Mouse (Mus musculus): Measurements from ENCODE around the gene Gse1. TPM values are rescaled to one million over a fixed set of nuclear protein-coding genes. Genes with fewer than 3 reads are reported as not detected.

Gene Gse1
- polyA plus RNA-seq, 1 experiment from 2014 or later = 10.6 TPM

DNA sequence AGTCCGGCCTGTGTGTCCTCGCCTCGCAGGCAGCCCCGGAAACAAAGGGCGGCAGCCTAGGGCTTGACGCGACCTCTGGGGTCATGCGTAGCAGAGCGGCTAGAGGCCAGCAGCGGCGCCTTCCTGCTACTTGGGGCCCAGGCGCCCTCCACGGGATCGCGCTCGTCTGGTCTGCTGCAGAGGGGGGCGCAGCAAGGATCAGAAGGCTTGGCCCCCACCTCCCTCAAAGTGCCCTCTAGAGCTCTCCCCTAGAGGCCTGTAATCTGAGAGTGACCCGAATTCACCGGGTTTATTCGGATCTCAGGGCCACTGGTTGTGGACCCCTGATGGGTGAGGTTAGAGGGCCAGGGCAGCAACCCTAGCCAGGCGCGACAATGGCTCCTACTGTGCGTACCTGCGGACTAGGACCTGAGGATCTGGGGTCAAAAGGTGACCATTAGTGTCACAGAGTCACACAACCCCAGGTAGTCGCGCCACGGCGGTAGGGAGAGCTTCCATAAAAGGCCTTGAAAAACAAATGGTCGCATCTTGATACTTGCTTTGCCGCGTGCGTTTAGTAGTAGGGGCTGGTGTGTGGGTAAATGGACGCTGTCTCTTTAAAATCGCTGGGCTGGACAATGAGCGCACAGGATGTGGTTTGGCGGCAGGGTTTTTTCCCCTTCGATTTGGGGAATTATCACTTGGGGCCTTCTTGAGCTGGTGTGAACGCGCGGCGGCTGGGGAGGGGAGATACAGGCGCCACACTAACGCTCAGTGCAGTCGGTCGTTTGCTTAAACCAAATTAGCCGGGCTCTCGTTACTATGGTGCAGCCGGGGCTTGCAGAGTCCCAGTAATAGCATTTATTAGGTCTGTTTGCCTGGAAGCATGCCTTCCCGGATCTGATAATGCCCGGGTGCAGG, 258.5 kb downstream of the Gse1 start:
- H3K27me3 ChIP-seq = peaks cover 25% of the 10 kb centered on the region
- 0 out of 2 replicates have a peak, but pooled peaks have one; percentile 1 for ATAC-seq (ENCODE audit: insufficient number of reproducible peaks, insufficient read depth, low FRiP score, low TSS enrichment)

DNA sequence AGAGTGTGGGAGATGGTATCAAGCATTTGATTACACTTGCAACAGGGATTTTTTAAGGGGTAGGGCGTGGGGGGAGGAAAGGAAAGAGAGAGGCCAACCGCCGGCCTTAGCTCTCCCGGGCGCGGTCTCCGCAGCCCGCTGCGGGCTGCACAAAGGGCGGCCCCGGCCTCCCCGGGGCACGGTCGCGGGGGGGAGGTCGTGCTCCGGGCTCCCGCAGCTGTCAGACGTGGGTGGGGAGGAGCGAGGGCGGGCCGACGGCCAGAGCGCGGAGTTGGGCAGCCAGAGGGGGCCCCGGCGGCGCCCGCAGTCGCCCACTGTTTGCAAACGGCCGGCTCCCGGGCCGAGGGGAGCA, 259.1 kb downstream of the Gse1 start:
- H3K4me2 ChIP-seq (replicated peaks) = peak overlapping the region; percentile 98
- peaks cover 66% of the 10 kb centered on the region for H3K4me1 ChIP-seq
- no peaks in the 10 kb centered on the region for H3K9me3 ChIP-seq
- peak overlapping the region; percentile 91 for H3K27ac ChIP-seq
- no peak for ATAC-seq (ENCODE audit: insufficient number of reproducible peaks, insufficient read depth, low FRiP score, low TSS enrichment)
- peaks cover 25% of the 10 kb centered on the region for H3K27me3 ChIP-seq
- no peaks in the 10 kb centered on the region for H3K36me3 ChIP-seq
- WGBS = under 1% methylated on average over 34 of the region's 34 CpGs
- H3K4me3 ChIP-seq = peak overlapping the region; percentile 70
- H3K9ac ChIP-seq = peak overlapping the region; percentile 59

More for the DNA sequence above, 258.5 kb downstream of the Gse1 start:
- Histone ChIP-seq H3K9me3 (no peaks in the 10 kb centered on the region), H3K27ac (peak overlapping the region; percentile 91), H3K4me1 (peaks cover 61% of the 10 kb centered on the region), H3K36me3 (no peaks in the 10 kb centered on the region), H3K9ac (peak overlapping the region; percentile 59), H3K4me3 (peak overlapping the region; percentile 70), H3K4me2 (replicated peaks) (peak overlapping the region; percentile 98)
- WGBS = 2% methylated on average over 50 of the region's 50 CpGs

DNA sequence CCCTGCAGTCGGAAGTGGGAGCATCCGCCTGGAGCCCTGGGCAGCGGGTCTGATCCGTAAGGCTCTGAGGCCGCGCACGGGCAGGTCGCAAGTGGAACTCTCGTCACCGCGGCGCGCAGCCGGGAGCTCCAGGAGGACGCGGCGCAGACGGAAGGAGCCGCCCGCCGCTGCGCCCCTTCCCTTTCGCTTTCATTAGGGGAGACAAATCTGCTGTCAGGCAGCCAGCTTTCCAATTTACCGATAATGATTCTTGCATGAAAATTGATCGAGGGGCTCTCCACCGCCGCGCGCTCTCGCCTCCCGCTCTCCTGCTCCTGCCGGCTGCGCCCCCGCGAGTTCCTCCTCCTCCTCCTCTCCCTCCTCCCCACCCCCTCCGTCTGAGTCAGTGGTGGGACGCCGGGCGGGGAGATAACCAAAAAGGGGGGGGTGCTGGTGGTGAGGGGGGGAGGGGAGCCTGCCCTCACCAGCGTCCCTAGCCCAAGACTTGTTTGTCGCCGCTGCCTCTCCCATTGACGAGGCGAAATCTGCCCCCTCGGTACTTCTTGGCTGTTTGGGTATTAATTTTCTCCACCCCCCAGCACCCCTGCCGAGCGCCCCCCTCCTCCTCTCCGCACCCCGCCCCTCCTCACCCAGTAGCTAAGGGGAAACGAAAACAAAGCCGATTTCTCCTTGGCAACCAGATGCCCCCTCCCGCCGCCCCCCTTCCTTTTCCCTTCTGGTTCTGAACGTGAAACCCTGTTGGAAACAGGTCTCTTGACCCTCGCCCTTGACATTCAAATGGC, 259.7 kb downstream of the Gse1 start:
- peak overlapping the region; percentile 70 for H3K4me3 ChIP-seq
- H3K27me3 ChIP-seq = peaks cover 25% of the 10 kb centered on the region
- H3K9ac ChIP-seq = peak overlapping the region; percentile 59
- no peaks in the 10 kb centered on the region for H3K36me3 ChIP-seq
- no peaks in the 10 kb centered on the region for H3K9me3 ChIP-seq
- H3K27ac ChIP-seq = peak overlapping the region; percentile 91
- peak overlapping the region; percentile 98 for H3K4me2 ChIP-seq (replicated peaks)
- peaks cover 72% of the 10 kb centered on the region for H3K4me1 ChIP-seq
- peak; percentile 1; the same call in 1 of the 2 replicates for ATAC-seq (ENCODE audit: insufficient number of reproducible peaks, insufficient read depth, low FRiP score, low TSS enrichment)
- WGBS = 1% methylated on average over 54 of the region's 55 CpGs

DNA sequence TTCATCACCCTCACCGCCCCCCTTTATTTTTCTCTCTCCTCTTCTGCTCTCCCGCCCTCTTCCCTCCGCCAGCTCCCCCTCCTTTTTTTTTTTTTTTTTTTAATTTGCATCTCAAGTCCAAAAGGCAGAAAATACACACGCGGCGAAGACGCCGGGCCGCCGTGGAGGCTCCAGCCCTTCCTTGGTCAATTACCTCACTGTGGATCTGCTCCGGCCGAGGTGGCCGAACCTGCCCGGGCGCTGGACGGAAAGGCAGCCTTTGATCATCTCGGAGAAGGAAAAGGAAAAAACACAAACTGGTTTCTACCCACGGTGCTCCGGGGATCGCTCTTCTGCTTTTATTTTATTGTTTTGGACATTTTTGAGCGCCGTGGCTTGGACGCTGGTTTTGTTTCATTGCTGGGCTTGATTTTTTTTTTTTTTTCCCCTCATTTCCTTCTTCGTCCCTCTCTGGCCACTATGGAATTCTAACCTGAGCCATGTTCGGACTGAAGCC, 260.4 kb downstream of the Gse1 start:
- Histone ChIP-seq H3K4me2 (replicated peaks) (peak overlapping the region; percentile 98), H3K4me1 (peaks cover 79% of the 10 kb centered on the region), H3K27me3 (peaks cover 25% of the 10 kb centered on the region), H3K36me3 (no peaks in the 10 kb centered on the region), H3K27ac (peak overlapping the region; percentile 91), H3K9ac (peak overlapping the region; percentile 59), H3K4me3 (peak overlapping the region; percentile 70), H3K9me3 (no peaks in the 10 kb centered on the region)
- ATAC-seq (ENCODE audit: insufficient number of reproducible peaks, insufficient read depth, low FRiP score, low TSS enrichment) = no peak
- WGBS = under 1% methylated on average over 25 of the region's 25 CpGs

DNA sequence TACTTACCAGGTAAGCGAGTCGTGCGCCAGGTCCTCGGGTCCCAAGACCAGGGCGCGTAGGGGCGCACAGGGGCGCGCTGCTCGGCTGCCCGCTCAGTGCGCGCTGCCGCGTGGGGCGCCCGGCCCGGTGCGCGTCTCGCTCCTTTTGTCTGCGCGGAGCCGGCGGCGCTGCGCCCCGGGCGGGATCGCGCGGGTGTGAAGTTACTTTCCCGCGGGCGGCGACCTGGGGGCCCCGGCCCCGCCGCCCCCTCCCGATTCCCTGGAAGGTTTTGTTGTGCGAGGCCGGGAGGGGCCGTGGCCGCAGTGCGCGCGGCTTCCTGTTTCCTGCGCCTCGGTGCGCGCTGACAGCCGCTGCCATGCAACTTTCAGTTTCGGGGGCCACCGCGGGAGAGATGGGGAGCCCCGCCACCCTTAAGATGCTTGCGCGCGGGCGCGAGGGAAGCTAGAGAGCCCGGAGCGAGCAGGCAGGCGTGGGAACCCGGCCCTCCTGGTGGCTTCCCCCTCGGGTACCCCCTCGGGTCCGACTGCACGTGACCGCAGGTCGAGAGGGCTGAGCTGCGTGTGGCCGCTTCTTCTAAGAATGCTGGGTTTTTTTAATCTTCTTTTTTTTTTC, 261.0 kb downstream of the Gse1 start:
- Histone ChIP-seq H3K36me3 (no peaks in the 10 kb centered on the region), H3K4me1 (peaks cover 81% of the 10 kb centered on the region), H3K27ac (peak overlapping the region; percentile 91), H3K27me3 (peaks cover 25% of the 10 kb centered on the region), H3K4me2 (replicated peaks) (peak overlapping the region; percentile 98), H3K9me3 (no peaks in the 10 kb centered on the region), H3K9ac (peak overlapping the region; percentile 59), H3K4me3 (peak overlapping the region; percentile 70)
- ATAC-seq (ENCODE audit: insufficient number of reproducible peaks, insufficient read depth, low FRiP score, low TSS enrichment) = no peak
- WGBS = under 1% methylated on average over 73 of the region's 73 CpGs

DNA sequence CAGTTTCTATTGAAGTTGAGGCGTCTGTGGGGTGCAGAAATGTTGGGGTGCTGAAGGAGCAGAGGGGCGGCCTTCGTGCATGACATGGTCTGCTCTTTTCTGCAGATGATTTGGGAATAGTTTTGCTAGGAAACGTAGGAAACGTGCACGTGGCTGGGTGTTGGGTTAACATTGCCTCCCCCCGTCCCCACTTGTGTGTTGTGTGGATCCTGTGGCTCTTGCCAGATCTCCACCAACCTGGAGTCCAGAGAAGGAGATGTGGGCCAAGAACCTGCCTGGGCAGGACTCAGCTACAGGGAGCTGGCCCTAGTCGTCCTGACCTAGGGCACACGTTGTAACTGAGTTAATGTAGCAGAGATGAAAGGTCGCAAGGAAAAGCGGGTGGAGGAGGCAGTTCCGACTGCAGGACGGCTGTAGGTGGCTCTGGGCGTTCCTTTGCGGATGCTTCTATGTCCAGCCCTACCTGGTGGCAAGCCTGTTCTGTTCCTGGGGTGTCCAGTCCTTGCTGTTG, 261.6 kb downstream of the Gse1 start:
- Histone ChIP-seq H3K4me1 (peaks cover 81% of the 10 kb centered on the region), H3K4me2 (replicated peaks) (peak overlapping the region; percentile 98), H3K4me3 (peak overlapping the region; percentile 70), H3K9ac (peak overlapping the region; percentile 59), H3K27ac (peak overlapping the region; percentile 91; the same call in 1 of the 2 replicates), H3K36me3 (no peaks in the 10 kb centered on the region), H3K9me3 (no peaks in the 10 kb centered on the region), H3K27me3 (peaks cover 24% of the 10 kb centered on the region)
- whole genome bisulfite sequencing = 6% methylated on average over 15 of the region's 15 CpGs
- no peak for ATAC-seq (ENCODE audit: insufficient number of reproducible peaks, insufficient read depth, low FRiP score, low TSS enrichment)

DNA sequence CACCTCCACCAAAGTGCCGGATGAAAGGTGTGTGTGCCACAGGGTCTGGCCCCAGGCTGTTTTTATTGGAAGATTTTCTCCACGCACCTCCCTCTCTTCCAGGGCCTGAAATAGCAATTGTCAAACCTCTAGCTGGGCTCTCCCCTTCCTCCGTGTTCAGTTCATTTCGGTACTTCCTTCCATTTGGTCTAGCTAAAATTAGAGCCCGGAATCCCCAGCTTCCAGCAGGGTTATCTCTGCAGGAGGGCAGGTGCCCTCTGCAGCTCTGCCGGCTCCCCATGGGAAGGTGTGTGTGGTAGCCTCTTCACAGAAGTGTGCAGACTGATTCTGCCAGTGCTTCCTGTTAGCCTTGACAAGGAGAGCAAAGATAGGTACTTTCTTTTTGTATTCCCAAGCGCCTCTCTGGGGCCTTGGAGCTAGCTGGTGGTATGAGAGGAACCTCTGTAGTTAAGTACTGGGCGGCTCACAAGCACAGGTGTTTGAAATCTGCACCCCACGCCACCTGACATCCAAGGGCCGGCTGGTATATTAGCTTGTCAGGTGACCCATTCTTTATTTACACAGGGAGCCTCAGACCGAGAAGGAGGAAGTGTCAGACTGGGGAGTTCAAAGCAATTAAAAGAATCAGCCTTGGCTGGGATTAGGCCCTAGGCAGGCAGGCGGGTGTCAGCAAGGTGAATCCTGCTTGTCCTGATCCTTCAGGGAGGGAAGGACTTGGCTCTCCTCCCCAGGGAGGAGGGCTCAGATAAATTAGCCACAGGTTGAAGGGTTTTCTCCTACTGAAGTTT, 262.3 kb downstream of the Gse1 start:
- Histone ChIP-seq H3K4me3 (peak overlapping the region; percentile 70), H3K9ac (peak overlapping the region; percentile 59), H3K36me3 (no peaks in the 10 kb centered on the region), H3K27ac (0 out of 2 replicates have a peak overlapping the region, but pooled peaks have one; percentile 91), H3K27me3 (peaks cover 19% of the 10 kb centered on the region), H3K4me2 (replicated peaks) (peak overlapping the region; percentile 98), H3K4me1 (peaks cover 81% of the 10 kb centered on the region), H3K9me3 (no peaks in the 10 kb centered on the region)
- no peak for ATAC-seq (ENCODE audit: insufficient number of reproducible peaks, insufficient read depth, low FRiP score, low TSS enrichment)
- 20% methylated on average over 12 of the region's 12 CpGs for WGBS

DNA sequence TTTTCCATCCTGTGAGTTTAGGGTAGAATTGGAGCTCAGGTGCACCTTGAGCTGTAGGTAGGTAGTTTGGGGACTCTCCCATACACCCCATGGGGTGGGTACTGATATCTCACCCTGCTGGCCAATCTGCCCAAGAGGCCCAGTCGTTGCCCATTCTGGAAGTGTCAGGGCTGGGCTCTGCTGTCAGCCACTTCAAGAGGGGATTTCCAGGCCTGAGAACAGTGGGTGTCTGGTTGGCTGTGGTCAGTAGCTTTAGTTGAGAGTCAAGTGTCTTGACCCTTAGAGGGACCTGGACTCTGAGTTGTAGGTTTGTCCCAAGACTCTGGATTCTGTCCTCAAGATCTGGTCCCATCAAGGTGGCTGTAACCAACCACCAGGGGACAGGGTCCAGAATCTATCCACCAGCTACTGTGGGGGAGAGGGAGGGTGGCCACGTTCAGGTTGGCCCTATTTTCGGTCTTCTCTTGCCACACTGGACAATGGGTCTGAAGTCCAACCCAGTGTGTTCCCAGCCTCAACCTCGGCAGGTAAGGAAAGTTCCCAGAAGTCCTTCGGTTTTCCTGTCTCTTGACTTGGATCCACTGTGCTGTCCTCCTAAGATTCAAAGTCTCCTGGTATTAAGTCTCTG, 263.0 kb downstream of the Gse1 start:
- Histone ChIP-seq H3K27ac (no peak overlapping the region), H3K9me3 (no peaks in the 10 kb centered on the region), H3K4me2 (replicated peaks) (peak overlapping the region; percentile 98), H3K36me3 (no peaks in the 10 kb centered on the region), H3K4me1 (peaks cover 76% of the 10 kb centered on the region), H3K4me3 (no peak overlapping the region), H3K9ac (no peak overlapping the region), H3K27me3 (peaks cover 16% of the 10 kb centered on the region)
- 70% methylated on average over 5 of the region's 5 CpGs for WGBS
- ATAC-seq (ENCODE audit: insufficient number of reproducible peaks, insufficient read depth, low FRiP score, low TSS enrichment) = no peak

DNA sequence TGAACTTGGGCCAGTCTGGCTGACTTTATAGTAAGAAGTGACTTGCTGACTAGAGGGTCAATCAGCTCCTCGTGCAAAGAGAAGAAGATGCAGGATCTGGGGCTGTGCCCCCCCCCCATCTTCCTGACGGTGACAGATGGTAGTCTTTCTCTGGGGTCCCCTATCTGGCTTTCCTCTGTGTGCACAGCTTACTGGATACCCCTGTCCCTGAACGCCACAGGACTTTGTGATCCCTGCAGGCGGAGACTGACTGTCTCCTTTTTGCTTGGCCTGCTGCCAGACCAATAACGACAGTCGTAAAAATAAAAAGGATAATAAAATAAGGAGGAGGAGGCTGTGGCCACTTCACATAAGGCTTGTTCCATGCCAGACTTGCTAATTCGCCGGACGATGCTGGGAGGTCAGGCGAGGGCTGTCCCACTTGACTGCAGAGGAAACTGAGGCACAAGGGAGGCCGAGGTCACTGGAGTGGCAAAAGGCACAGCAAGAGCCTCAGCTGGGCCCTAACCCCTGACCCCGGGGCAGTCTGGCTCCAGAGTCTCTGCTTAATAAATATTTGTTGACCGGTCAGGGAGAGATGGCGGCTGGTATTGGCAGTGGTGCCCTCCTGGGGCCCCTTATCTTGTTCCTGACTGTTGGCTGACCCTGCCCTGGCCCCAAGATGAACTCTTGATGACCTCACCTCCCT, 264.1 kb downstream of the Gse1 start:
- ATAC-seq (ENCODE audit: insufficient number of reproducible peaks, insufficient read depth, low FRiP score, low TSS enrichment) = no peak
- Histone ChIP-seq H3K9ac (no peak overlapping the region), H3K27me3 (peaks cover 14% of the 10 kb centered on the region), H3K4me2 (replicated peaks) (no peak overlapping the region), H3K36me3 (no peaks in the 10 kb centered on the region), H3K9me3 (no peaks in the 10 kb centered on the region), H3K4me3 (no peak overlapping the region), H3K27ac (no peak overlapping the region), H3K4me1 (peaks cover 74% of the 10 kb centered on the region)
- WGBS = 46% methylated on average over 14 of the region's 14 CpGs

DNA sequence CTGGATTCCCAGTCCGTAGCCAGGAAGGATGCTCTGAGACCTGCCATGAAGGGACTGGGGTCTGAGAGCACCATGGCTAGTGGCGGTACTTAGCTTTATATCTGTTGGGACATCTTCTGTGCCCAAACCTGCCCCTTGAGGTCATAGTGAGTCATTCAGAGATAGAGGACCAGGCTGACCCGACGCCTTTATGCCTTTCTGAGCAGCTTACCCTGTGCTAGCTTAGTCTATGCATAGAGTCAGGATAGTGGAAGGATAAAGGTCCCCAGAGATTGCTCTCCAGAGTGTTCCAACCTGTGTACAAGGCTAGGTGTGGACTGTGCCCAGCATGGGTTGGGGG, 264.6 kb downstream of the Gse1 start:
- Histone ChIP-seq H3K9me3 (no peaks in the 10 kb centered on the region), H3K4me3 (no peak overlapping the region), H3K9ac (no peak overlapping the region), H3K27me3 (peaks cover 14% of the 10 kb centered on the region), H3K4me2 (replicated peaks) (no peak overlapping the region), H3K27ac (no peak overlapping the region), H3K36me3 (no peaks in the 10 kb centered on the region), H3K4me1 (peaks cover 76% of the 10 kb centered on the region)
- 68% methylated on average over 4 of the region's 4 CpGs for WGBS
- ATAC-seq (ENCODE audit: insufficient number of reproducible peaks, insufficient read depth, low FRiP score, low TSS enrichment) = no peak
